Mouse (Mus musculus) liver, adult (tissue): ENCODE results near the gene Slc30a2.

Experiments used
- GATA4 ChIP-seq: IDR thresholded peaks from 2 replicates; pipeline ENCODE4 v1.6.1; 2014; ENCODE audit warnings: mild to moderate bottlenecking, low read length; ENCODE audit not compliant: insufficient replicate concordance

Slc30a2 gene

DNA sequence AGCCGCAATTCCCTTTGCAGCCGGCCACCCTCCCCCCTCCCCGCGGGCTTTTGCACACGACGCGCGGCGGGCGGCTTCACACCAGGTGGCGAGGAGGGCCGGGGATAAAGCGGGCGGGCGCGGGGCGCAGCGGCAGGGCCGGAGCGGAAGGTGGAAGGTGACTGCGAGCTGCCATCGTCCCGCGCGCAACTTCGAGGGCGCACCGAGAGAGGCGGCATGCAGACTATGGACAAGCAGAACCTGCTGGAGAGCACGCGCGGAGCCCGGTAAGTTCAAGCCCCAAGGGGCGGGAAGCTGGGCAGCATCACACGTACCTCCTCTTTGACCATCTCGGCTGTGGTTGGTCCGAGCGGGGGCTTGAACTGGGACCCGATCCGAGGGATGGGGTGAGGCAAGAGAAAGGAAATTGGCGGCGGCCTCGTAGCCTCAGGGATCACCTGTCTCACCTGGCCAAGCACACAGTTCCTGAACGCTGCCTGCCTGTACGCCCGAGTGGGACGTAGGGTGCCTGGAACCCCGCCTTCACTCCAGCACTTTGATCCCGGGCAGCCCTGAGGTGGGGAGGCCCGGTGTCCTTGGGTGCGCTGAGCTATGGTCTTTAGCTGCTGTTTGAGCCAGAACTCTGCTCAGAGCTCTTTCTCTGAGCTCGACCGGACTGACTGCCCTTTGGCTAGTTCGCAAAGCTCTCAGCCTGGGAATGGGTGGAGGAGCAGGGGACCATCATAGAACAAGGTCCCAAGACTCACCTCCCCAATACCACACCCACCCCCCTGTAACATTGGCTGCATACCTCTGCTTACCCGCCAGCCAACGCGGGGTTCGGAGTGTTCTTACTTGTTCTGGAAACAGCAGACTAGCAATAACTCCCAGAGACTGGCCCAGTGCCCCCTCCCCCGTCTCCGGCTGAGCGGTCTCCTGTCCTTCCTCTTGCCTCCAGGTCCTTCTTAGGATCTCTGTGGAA is at the start of gene Slc30a2:
Gene Slc30a2, plus strand, starts transcription at position 111 of the 961 bp plus-strand sequence.
- TF ChIP-seq GATA4: no peak

DNA sequence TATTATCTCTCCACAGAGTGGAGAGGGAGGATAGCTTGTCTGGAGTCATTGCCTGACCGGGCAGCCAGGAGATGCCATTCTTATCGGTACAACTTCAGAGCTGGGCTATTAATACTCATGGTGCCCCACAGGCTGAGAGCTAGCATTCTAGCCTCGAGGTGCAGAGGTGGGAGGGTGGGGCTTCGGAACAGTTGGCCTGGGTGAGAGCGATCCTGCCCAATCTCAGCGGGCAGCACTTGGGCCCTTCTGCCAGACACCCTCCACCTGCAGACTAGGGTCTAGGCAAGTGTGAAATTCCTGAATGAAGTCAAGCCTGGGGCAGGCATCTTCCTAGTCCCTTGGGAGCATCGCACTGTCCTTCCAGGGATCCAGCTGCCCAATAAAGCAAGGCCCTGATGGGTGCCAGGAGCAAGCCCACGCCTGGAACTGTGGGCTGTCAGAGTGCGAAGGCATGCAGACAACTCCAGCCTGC is 49.3 kb upstream of the Slc30a2 start:
- TF ChIP-seq GATA4: no peak

DNA sequence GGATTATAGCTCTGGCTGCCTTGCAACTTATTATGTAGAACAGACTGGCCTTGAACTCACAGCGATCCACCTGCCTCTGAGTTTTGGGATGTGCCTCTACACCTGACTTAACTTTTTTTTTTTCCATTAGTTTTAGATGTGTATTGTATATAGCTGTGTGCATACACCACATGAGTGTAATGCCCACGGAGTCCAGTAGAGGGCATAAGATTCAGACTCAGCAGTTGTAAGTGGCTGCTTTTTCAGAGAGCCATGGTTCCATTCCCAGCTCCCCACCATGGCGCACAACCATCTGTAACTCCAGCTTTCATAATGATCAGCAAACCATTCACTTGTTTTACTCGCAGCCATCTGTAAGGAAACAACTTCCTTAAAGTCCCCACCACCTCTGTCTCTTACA is 46.5 kb upstream of the Slc30a2 start:
- TF ChIP-seq GATA4: no peak

DNA sequence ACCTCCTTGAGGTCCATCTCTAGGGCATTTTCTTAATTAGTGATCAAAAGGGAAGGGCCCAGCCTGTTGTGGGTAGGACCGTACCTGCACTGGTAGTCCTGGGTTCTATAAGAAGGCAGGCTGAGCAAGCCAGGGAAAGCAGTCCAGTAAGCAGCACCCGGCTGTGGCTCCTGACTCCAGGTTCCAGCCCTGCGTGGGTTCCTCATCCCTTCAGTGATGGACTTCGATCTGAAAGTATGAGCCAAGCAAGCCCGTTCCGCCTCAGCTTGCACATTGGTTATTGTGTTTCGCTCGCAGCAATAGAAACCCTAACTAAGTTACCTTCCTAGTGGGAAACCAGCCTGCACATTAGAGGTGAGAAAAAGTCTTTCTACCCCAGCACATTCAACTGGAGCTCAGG is 45.6 kb upstream of the Slc30a2 start:
- no peak for TF ChIP-seq GATA4

DNA sequence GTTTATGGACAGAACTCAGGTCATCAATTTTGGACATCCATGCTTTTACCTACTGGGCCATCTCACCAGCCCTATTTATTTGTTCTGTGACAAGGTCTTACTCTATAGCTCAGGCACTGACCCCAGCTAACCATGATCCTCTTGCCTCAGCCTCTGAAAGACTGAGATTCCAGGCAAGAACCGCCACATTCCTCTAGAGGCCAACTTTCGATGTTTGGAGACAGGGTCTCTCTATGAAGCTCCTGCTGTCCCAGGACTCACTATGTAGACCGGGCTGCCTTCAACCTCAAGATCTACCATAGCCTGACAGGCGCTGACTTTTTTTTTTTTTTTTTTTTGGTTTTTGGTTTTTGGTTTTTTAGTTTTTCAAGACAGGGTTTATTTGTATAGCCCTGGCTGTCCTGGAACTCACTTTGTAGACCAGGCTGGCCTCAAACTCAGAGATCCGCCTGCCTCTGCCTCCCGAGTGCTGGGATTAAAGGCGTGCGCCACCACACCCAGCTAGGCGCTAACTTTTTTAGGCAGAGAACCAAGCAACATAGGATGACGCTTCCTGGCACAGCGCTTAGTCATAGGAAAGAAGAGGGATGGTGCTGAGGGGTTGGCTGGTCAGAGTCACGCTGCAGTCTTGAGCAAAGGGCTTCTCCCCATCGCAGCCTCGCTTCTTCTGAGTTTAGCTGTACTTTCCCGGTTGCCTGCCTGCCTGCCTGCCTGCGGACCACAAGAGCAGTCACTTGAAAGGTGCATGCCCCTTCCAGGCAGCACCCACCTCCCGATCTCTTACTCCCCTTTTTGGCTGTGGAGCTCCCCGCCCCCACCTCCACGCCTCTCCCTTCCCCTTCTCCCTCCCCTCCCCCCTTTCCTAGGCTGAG is 44.1 kb upstream of the Slc30a2 start:
- no peak for TF ChIP-seq GATA4

DNA sequence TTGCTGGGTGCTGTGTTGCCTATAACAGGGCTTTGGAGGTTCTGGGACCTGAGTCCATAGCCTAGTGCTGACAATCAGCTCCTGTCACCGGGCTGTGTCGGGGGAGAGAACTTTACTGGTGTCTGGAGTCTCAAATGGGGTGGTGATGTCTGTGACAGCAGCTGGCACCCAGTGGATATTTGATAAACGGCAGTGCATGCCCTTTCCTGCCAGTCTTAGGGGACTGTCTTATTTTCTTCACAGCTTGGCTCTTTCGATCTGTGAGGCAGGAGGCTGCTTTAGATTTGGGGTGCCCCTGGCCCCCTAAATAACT is 43.5 kb upstream of the Slc30a2 start:
- no peak for TF ChIP-seq GATA4

DNA sequence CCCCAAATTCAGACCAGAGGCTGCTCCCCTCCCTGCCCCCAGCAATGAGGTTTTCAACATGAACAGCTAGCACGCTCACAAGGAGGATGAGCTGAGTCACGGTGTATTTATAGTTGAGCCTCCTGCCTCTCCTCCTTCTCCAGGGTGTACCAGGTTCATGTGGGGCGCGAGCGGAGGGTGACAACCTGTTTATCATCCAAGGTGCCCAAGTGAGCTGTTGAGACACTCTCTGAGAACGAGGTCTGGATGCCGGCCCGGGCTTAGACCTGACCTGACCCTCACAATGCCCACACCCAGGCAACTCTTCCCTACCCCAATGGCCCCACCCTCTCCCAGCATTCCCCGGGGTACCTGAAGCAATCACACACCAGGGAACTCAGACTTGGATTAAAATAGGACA is 42.7 kb upstream of the Slc30a2 start:
- no peak for TF ChIP-seq GATA4

DNA sequence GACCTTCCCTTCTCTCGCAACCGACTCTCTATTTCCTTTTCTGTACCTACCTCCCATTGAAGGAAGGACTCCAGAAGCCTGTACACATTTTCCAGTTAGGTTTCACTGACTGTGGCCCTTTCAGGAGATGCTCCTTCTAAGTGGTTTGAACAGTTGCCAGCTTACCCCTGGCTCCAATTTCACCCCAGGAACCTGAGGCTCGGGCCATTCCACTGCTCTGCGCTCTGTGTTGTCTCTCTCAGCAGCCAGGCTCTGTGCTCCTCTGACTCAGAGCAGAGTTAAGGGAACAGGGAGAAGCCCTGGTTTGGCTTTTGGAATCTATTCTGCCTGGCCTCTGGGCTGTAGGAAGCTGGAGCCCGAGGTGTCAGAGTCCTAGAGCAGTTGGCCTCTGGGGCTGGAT is 40.9 kb upstream of the Slc30a2 start:
- TF ChIP-seq GATA4: no peak

DNA sequence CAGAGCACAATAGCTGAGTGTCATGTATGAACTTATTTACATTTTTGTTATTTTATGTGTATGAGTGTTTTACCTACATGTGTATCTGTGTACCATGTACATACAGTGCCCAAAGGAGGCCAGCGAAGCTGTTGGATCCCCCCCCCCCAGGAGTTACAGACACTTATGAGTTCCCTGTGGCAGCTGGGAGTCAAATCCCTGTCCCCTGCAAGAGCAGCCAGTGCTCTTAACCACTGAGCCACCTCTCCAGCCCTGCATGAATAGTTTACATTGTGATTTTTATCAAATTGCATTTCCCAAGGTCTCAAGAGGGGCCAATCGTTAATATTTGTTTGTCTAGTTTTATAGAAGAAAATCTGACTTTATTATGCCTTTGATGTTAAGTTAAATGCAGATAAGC is 36.0 kb upstream of the Slc30a2 start:
- no peak for TF ChIP-seq GATA4

DNA sequence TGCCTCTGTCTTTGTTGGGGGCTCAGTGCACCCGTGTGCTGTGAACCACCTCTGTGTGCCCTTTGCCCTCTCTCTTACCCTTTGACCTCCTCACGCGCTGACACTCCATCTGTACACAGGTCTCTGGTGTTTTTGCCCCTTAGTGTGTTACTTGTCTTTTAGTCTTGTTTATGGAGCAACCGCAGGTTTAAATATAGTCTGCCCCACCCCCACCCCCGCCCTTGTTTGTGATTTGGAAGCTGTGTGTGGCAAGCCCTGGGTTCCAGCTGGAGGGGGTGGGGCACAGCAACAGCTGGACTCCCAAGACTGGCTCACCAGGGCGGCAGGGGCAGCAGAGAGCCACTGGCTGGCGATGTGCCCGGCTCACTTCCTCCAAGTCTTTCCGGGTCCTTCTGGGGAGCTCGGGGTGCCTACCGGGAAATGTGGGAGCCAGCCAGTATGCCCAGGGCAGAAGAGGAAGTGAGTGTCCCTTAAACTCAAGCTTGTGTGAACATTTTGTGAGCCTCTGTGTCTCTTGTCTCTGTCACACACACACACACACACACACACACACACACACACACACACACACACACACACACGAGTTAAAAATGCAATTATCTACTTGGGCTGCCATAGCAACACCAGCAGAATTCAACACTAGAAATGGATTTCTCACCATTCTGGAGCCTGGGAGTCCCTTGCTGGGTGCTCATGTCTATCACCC is 35.5 kb upstream of the Slc30a2 start:
- TF ChIP-seq GATA4: no peak

DNA sequence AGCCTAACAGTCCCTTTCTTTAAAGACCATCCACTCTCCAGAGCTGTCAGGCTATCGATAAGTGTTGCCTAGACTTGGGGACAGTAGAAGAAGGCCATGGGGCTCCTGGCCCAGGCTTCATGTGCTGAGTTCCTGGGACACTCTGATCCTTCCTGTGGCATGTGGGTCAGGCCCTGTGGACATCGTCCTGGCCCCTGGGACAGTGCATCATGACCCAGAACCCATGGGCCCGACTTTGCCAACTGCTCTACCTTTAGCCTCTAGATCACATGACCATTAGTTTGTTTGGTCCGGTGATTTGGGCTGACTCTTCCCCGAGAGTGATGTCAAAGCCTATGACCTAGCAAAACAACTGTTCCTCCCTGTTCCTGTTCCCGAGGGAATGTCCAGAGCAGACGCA is 32.9 kb upstream of the Slc30a2 start:
- TF ChIP-seq GATA4: no peak

DNA sequence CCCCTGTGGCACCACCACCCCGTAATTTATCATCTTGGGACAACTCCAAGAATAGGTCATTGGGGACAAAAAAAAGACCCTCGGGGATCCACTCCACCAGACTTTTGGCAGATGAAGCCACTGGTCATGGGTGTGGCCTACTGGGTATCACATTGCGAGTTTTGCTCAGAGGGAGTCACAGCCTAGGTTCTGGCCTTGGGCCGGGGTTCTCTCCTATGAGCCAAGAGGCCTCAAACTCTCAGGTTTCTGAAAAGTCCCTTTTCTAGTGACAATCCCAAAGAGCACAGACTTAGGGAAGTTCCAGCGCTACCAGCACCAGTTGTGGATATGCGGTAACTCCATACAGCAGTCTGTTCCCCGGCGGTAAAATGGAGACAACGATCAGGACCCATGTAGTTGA is 32.3 kb upstream of the Slc30a2 start:
- TF ChIP-seq GATA4: no peak

DNA sequence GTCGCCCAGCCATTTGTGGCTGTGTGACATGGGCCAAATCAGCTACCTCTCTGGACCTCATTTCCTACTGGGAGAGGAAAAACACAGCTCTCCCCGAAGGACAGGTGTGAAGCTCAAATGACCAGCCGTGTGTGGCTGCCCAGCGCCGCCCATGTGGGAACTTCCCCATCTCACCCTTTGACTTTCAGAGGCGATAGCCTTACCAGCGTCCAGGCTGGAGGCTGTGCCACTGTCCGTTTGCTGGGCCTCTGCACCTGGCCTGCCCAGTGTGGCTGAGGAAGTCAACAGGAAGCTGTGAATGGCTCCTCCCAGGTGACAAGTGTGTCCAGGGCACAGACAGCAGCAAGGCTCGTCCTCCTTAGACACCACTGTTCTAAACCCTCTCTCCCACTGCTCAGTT is 31.2 kb upstream of the Slc30a2 start:
- TF ChIP-seq GATA4: no peak

DNA sequence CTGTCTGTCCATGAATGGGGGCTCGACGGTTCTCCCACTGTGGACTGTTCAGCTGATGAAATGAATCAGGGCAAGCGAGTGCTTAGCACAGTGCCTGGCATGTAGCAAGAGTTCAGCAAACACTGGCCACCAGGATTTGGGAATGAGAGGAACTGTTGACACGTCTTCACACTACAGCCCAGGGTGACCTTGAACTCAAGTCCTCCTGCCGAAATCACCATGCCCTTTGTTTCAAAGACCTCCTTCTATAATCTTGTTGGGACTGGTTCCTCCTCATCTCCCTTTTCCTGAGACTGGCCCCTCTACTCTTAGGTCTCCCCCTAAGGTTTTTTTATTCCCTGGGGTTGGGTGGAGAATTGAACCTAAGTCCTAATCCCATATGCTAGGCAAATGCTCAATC is 30.6 kb upstream of the Slc30a2 start:
- no peak for TF ChIP-seq GATA4

DNA sequence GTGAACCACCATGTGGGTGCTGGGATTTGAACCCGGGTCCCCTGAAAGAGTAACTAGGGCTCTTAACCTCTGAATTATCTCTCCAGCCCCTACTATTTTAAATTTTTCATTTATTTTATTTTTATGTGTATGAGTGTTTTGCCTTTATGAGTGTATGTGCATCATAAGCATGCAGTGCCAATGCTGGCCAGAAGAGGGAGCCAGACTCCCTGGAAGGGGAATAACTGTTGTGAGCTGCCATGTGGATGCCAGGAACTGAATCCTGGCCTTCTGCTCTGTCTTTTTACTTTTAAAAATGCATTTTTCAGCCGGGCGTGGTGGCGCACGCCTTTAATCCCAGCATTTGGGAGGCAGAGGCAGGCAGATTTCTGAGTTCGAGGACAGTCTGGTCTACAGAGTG is 30.1 kb upstream of the Slc30a2 start:
- TF ChIP-seq GATA4: no peak
